Mouse (Mus musculus) cerebellum, adult 2 months (tissue): ENCODE results near the gene Ccdc124.

Experiments used
- CTCF ChIP-seq: fragments of 200-500 bp; IDR thresholded peaks from 2 replicates; pipeline ENCODE4 v1.5.1; 2011; ENCODE audit warnings: low read depth, mild to moderate bottlenecking, control low read depth, low read length, moderate library complexity, borderline replicate concordance; ENCODE audit not compliant: insufficient read depth
- POLR2A ChIP-seq: fragments of 200-500 bp; IDR thresholded peaks from 2 replicates; pipeline ENCODE4 v1.6.1; 2011; ENCODE audit warnings: low read length, control low read depth, borderline replicate concordance; ENCODE audit not compliant: insufficient read depth

DNA sequence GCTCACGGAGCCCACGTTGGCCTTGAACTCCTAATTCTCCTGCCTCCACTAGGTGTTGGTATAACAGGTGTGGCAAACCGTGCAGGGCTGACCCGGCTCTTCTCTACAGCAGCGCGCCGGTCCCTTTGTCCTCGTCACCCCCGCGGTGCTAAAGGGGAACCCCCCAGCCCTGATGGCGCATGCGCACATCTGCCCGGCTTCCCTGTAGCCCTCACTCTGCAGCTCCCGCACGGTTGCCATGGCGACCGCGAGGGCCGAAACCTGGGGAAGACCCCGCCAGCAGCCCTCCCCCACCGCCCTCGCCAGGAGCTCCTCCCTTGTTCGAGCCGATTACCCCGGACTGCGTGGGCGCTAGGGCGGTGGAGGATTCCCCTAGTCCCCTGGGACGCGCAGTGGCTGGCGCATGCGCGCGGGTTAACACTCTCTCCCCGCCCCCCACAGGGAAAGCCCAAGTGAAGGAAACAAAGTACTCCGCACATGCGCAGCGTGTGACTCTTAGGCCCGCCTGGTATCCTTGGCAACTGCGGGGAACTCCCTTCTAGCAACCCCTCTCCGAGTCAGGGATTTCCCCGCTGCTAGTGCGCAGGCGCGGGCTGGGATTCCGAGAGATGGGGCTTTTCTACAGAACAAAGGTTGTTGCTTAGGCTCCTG is 8.3 kb downstream of the Ccdc124 start:
- TF ChIP-seq CTCF: no peak
- peak; percentile 38; the same call in 1 of the 2 replicates for TF ChIP-seq POLR2A
